Mouse (Mus musculus) C2C12 (cell line): ENCODE measurements at regions not wholly inside any gene's neighbourhood (a gene's known extent, or its start where the extent isn't known, plus 50 kb on each side); places are given as distances from the start of the nearest gene placed in this dataset.

ENCODE experiments used
- H3K27me3 ChIP-seq: one replicate; pipeline ENCODE4 v1.6.1; 2011; ENCODE audit not compliant: control insufficient read depth, insufficient read depth, insufficient read length
- H3K36me3 ChIP-seq: one replicate; pipeline ENCODE4 v1.6.1; 2011; ENCODE audit not compliant: control insufficient read depth, insufficient read depth
- H3K4me3 ChIP-seq: one replicate; pipeline ENCODE4 v1.5.1; 2011; ENCODE audit warnings: mild to moderate bottlenecking, control low read depth; ENCODE audit not compliant: poor library complexity, insufficient read depth, severe bottlenecking
- H3K79me2 ChIP-seq: one replicate; pipeline ENCODE4 v1.6.1; 2011; ENCODE audit not compliant: control insufficient read depth, insufficient read depth
- H3K79me3 ChIP-seq: one replicate; pipeline ENCODE4 v1.6.1; 2011; ENCODE audit warnings: low read depth, control low read depth
- H3ac ChIP-seq: one replicate; pipeline ENCODE3; 2011; ENCODE audit warnings: low read depth; ENCODE audit not compliant: control insufficient read depth, insufficient read length
- CEBPB ChIP-seq: IDR thresholded peaks from one replicate; pipeline ENCODE4 v1.6.1; 2011; ENCODE audit warnings: low read depth, mild to moderate bottlenecking, control low read depth, moderate library complexity
- CTCF ChIP-seq: IDR thresholded peaks from one replicate; pipeline ENCODE4 v1.5.1; 2011; ENCODE audit not compliant: control insufficient read depth, insufficient read depth, insufficient read length
- FOSL1 ChIP-seq: IDR thresholded peaks from one replicate; pipeline ENCODE4 v1.8.0; 2011; ENCODE audit warnings: mild to moderate bottlenecking, low read length; ENCODE audit not compliant: poor library complexity, insufficient read depth, severe bottlenecking
- MAX ChIP-seq: IDR thresholded peaks from one replicate; pipeline ENCODE4 v1.6.1; 2011; ENCODE audit warnings: mild to moderate bottlenecking, control low read depth
- MYOD1 ChIP-seq: IDR thresholded peaks from one replicate; pipeline ENCODE4 v1.6.1; 2011; ENCODE audit warnings: low read depth; ENCODE audit not compliant: control insufficient read depth, insufficient read length
- MYOG ChIP-seq: IDR thresholded peaks from one replicate; pipeline ENCODE4 v1.6.1; 2011; ENCODE audit not compliant: control insufficient read depth, insufficient read length; ENCODE audit errors: extremely low read depth
- USF1 ChIP-seq: IDR thresholded peaks from one replicate; pipeline ENCODE4 v1.6.1; 2011; ENCODE audit warnings: low read depth, mild to moderate bottlenecking, control low read depth, moderate library complexity

DNA sequence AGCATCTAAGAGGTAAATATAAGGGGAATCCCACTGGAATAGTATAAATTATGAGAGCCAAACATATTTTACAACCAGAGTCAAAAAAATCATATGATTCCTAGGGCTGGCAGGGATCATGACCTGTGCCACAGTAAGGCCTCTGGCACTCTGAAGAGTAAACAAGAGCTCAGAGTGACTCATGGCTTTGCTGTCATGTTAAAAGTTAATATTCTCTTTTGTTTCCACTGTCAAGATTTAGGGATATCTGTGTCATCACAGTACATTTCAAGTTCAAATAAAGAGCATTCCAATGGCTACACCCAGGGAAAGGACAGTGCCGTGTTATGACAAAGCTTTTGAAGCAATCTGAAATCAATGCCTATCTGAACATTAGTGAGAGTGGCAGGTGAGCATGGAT is 341.6 kb upstream of the Marcks start:
- no peaks in the 10 kb centered on the region for H3K27me3 ChIP-seq
- H3ac ChIP-seq: no peak overlapping the region
- no peaks in the 10 kb centered on the region for H3K36me3 ChIP-seq
- H3K79me2 ChIP-seq: no peaks in the 10 kb centered on the region
- no peak overlapping the region for H3K4me3 ChIP-seq
- TF ChIP-seq MAX (no peak), FOSL1 (peak; percentile 86), USF1 (no peak)
- no peaks in the 10 kb centered on the region for H3K79me3 ChIP-seq

- Histone ChIP-seq H3K79me3 (no peaks in the 10 kb centered on the region), H3K79me2 (no peaks in the 10 kb centered on the region)
- TF ChIP-seq USF1: no peak
- no peak for TF ChIP-seq CTCF
- no peak for TF ChIP-seq MAX
- TF ChIP-seq FOSL1: no peak
- TF ChIP-seq CEBPB: no peak
- no peak for TF ChIP-seq MYOG
- no peak for TF ChIP-seq MYOD1
Measured at GRCm38 (mm10) chr10:37478108-37478507, 339.4 kb upstream of the Marcks start.

GRCm38 (mm10) chr10:37473086-37473485 is 334.4 kb upstream of the Marcks start:
- Histone ChIP-seq H3K27me3 (no peaks in the 10 kb centered on the region), H3ac (no peak overlapping the region), H3K4me3 (no peak overlapping the region), H3K79me3 (no peaks in the 10 kb centered on the region), H3K79me2 (no peaks in the 10 kb centered on the region), H3K36me3 (no peaks in the 10 kb centered on the region)
- TF ChIP-seq MYOD1 (no peak), CTCF (no peak), FOSL1 (no peak), USF1 (no peak), MYOG (no peak), CEBPB (no peak), MAX (no peak)

More at GRCm38 (mm10) chr10:37478108-37478507, 339.4 kb upstream of the Marcks start:
- Histone ChIP-seq H3K36me3 (no peaks in the 10 kb centered on the region), H3K27me3 (no peaks in the 10 kb centered on the region), H3K4me3 (no peak overlapping the region), H3ac (no peak overlapping the region)

GRCm38 (mm10) chr10:37457384-37457783 is 318.7 kb upstream of the Marcks start:
- no peaks in the 10 kb centered on the region for H3K36me3 ChIP-seq
- H3K27me3 ChIP-seq: no peaks in the 10 kb centered on the region
- no peak overlapping the region for H3K4me3 ChIP-seq
- no peak overlapping the region for H3ac ChIP-seq
- peak; percentile 44 for TF ChIP-seq CEBPB
- TF ChIP-seq USF1: no peak
- no peak for TF ChIP-seq CTCF
- no peak for TF ChIP-seq FOSL1
- TF ChIP-seq MYOG: no peak
- no peak for TF ChIP-seq MAX
- H3K79me2 ChIP-seq: no peaks in the 10 kb centered on the region
- H3K79me3 ChIP-seq: no peaks in the 10 kb centered on the region

DNA sequence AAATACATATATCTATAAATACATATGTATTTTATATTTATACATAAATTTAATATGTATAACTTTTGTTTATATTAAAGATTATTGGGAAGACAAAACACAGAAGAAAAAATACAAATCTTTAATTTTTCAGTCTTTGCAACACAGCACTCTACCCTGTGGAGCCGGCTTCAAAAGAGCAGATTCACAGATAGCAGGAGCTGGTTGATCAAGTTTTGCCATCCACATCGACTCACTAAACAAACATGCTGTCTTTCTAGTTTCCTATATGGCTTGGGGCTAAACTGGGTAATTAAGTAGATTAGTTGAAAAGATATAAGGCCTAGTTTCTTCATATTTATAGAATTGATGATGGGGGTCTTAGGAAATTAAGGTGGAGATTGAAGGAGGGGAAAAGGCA is 311.2 kb upstream of the Marcks start:
- H3K4me3 ChIP-seq: no peak overlapping the region
- H3K79me2 ChIP-seq: no peaks in the 10 kb centered on the region
- H3K27me3 ChIP-seq: no peaks in the 10 kb centered on the region
- no peak overlapping the region for H3ac ChIP-seq
- H3K36me3 ChIP-seq: no peaks in the 10 kb centered on the region
- no peaks in the 10 kb centered on the region for H3K79me3 ChIP-seq
- TF ChIP-seq USF1: no peak
- no peak for TF ChIP-seq MYOD1
- TF ChIP-seq FOSL1: no peak
- TF ChIP-seq MYOG: no peak
- TF ChIP-seq CEBPB: no peak
- TF ChIP-seq MAX: no peak
- TF ChIP-seq CTCF: no peak

DNA sequence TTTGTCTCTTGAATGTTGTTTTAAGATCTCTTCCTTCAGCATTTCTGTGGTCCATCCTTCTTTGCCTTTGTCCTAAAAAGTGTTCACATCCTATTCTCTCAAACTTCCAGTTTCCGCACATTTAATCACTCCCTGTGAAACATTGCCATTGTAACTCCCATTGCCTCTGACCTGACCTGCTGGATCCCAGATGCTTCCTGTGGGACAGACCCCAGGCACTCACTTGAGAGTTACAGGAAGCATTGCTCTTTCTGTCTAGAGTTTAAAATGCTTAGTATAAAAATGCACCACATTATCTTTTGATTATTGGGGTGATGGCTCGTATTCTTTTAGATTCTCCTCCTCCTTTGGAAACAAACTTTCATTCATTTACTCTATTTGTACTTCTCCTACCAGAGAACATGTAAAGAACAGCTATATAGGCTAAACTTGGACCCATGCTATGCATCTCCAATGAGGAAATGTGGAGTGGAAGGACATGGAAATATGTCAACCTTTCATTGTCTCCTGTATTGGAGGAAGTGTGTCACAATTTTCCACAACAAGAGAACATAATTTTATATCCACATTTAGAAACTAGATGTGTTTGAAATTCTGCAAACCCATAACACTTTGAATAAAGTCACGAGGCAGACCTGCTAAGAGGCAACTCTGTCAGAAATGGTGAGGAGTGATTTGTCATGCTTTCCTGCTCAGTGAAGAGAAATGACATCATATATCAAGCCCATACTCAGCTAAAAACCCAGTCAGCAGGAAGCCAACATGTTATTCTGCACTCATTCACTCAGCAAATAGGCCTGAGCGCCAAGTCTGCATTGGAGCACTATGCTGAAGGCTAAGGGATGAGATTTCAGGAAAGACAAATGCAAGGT is 308.8 kb upstream of the Marcks start:
- Histone ChIP-seq H3K79me2 (no peaks in the 10 kb centered on the region), H3ac (no peak overlapping the region), H3K27me3 (no peaks in the 10 kb centered on the region), H3K79me3 (no peaks in the 10 kb centered on the region), H3K36me3 (no peaks in the 10 kb centered on the region), H3K4me3 (no peak overlapping the region)
- TF ChIP-seq FOSL1: no peak
- no peak for TF ChIP-seq MYOG
- TF ChIP-seq MYOD1: no peak
- TF ChIP-seq MAX: no peak
- no peak for TF ChIP-seq USF1
